Mouse (Mus musculus): ENCODE data around the gene Agbl3.

GRCm38 (mm10) chr6:34876835-34877156 is 96.6 kb downstream of the Agbl3 start:
- TF ChIP-seq POLR2A (IDR thresholded peaks at IDR 0.05; ENCODE audit: borderline replicate concordance, extremely low read depth, low read depth, low read length) = no peak
- TF ChIP-seq CTCF (IDR thresholded peaks at IDR 0.05; ENCODE audit: insufficient read depth, low read length) = no peak

Measured in lung, adult 2 months (tissue).